Mouse (Mus musculus) CH12.LX (cell line): Measurements from ENCODE around the gene Txnip. TPM values are rescaled to one million over a fixed set of nuclear protein-coding genes. Genes with fewer than 3 reads are reported as not detected.

Source experiments
- DNase-seq: peaks from one replicate; pipeline ENCODE4 v3.0.0-alpha.2; 2013; ENCODE audit errors: extremely low read depth
- H3K27ac ChIP-seq: 2 replicates; pipeline ENCODE4 v1.5.1; 2012; ENCODE audit warnings: low read depth, mild to moderate bottlenecking, control low read depth, moderate library complexity; ENCODE audit not compliant: insufficient read depth
- H3K27me3 ChIP-seq: replicated peaks from 2 replicates; pipeline ENCODE3; 2012; ENCODE audit warnings: inconsistent platforms
- H3K36me3 ChIP-seq, 2 experiments: replicated peaks in 1 of 2; 2 replicates each; pipeline versions ENCODE3 to v1.6.1; 2012; ENCODE audit warnings: inconsistent platforms in 1 of 2, low read length in 1 of 2, mild to moderate bottlenecking in 1 of 2, mixed read lengths in 1 of 2, moderate library complexity in 1 of 2; ENCODE audit not compliant: control insufficient read depth in 1 of 2, insufficient read depth in 1 of 2
- H3K4me1 ChIP-seq, 2 experiments: 2 replicates each; pipeline ENCODE4 v1.6.1; 2012; ENCODE audit warnings: inconsistent platforms in 1 of 2, moderate library complexity in 1 of 2; ENCODE audit not compliant: insufficient read depth in 2 of 2, control insufficient read depth in 1 of 2
- H3K4me2 ChIP-seq: 2 replicates; pipeline ENCODE4 v1.6.1; 2012; ENCODE audit warnings: low read depth, mild to moderate bottlenecking, control low read depth; ENCODE audit not compliant: poor library complexity, insufficient read depth, severe bottlenecking
- H3K4me3 ChIP-seq, 3 experiments: fragments of 150-350 bp in 1 of 3; sonication (generic) in 1 of 3; replicated peaks in 1 of 3; 2 replicates each; pipeline versions ENCODE3 to v1.5.1; 2011 to 2012; ENCODE audit warnings: low read depth in 2 of 3, low read length in 2 of 3, mild to moderate bottlenecking in 2 of 3, moderate library complexity in 2 of 3, control low read depth in 1 of 3, improper control_type of control experiment in 1 of 3, inconsistent platforms in 1 of 3, mixed read lengths in 1 of 3; ENCODE audit not compliant: poor library complexity in 1 of 3
- H3K79me2 ChIP-seq: replicated peaks from 2 replicates; pipeline ENCODE4 v1.6.1; 2012; ENCODE audit warnings: mild to moderate bottlenecking, moderate library complexity; ENCODE audit not compliant: control insufficient read depth, poor library complexity, insufficient read depth, severe bottlenecking; ENCODE audit errors: extremely low read depth
- H3K9ac ChIP-seq: 2 replicates; pipeline ENCODE4 v1.6.1; 2012; ENCODE audit warnings: low read depth, mild to moderate bottlenecking, control low read depth, moderate library complexity; ENCODE audit not compliant: insufficient read depth
- H3K9me3 ChIP-seq: replicated peaks from 2 replicates; pipeline ENCODE3; 2012; ENCODE audit warnings: low read length, inconsistent platforms, mixed read lengths
- BHLHE40 ChIP-seq: IDR thresholded peaks from 2 replicates; pipeline ENCODE4 v1.6.1; 2011; ENCODE audit warnings: mild to moderate bottlenecking, low read depth, low read length, improper control_type of control experiment
- CHD2 ChIP-seq: IDR thresholded peaks from 2 replicates; pipeline ENCODE4 v1.6.1; 2011; ENCODE audit warnings: low read length, improper control_type of control experiment
- ELF1 ChIP-seq: IDR thresholded peaks from 2 replicates; pipeline ENCODE4 v1.6.1; 2014; ENCODE audit warnings: low read depth, mild to moderate bottlenecking, inconsistent platforms, low read length, improper control_type of control experiment
- GABPA ChIP-seq: IDR thresholded peaks from 2 replicates; pipeline ENCODE4 v1.6.1; 2012; ENCODE audit warnings: low read depth, low read length, improper control_type of control experiment, inconsistent platforms; ENCODE audit not compliant: insufficient replicate concordance
- JUN ChIP-seq: IDR thresholded peaks from 2 replicates; pipeline ENCODE4 v1.6.1; 2011; ENCODE audit warnings: low read depth, mild to moderate bottlenecking, low read length, improper control_type of control experiment, moderate library complexity; ENCODE audit not compliant: insufficient read depth
- JUND ChIP-seq: conservative IDR thresholded peaks from 2 replicates; pipeline ENCODE4 v1.6.1; 2011; ENCODE audit warnings: low read depth, low read length, improper control_type of control experiment
- KAT2A ChIP-seq: IDR thresholded peaks from 2 replicates; pipeline ENCODE4 v1.6.1; 2012; ENCODE audit warnings: low read length, improper control_type of control experiment, inconsistent platforms; ENCODE audit not compliant: insufficient replicate concordance
- MAZ ChIP-seq: IDR thresholded peaks from 2 replicates; pipeline ENCODE4 v1.6.1; 2012; ENCODE audit warnings: low read depth, mild to moderate bottlenecking, inconsistent platforms, low read length, improper control_type of control experiment, moderate library complexity
- MEF2A ChIP-seq: IDR thresholded peaks from 2 replicates; pipeline ENCODE4 v1.6.1; 2014; ENCODE audit warnings: low read depth, mild to moderate bottlenecking, inconsistent platforms, low read length, improper control_type of control experiment, borderline replicate concordance
- MYC ChIP-seq: IDR thresholded peaks from 2 replicates; pipeline ENCODE4 v1.6.1; 2011; ENCODE audit warnings: low read depth, mild to moderate bottlenecking, improper control_type of control experiment, low read length
- POLR2A ChIP-seq: IDR thresholded peaks from 2 replicates; pipeline ENCODE4 v1.6.1; 2011; ENCODE audit warnings: low read depth, mild to moderate bottlenecking, improper control_type of control experiment, low read length
- RAD21 ChIP-seq: IDR thresholded peaks from 2 replicates; pipeline ENCODE4 v1.6.1; 2011; ENCODE audit warnings: low read depth, mild to moderate bottlenecking, low read length, improper control_type of control experiment, moderate library complexity
- RCOR1 ChIP-seq: conservative IDR thresholded peaks from 2 replicates; pipeline ENCODE4 v1.6.1; 2012; ENCODE audit warnings: low read depth, mild to moderate bottlenecking, inconsistent platforms, low read length, improper control_type of control experiment
- SIN3A ChIP-seq: IDR thresholded peaks from 2 replicates; pipeline ENCODE4 v1.6.1; 2012; ENCODE audit warnings: low read length, improper control_type of control experiment, inconsistent platforms
- ZNF384 ChIP-seq: IDR thresholded peaks from 2 replicates; pipeline ENCODE4 v1.6.1; 2012; ENCODE audit warnings: low read depth, low read length, improper control_type of control experiment, inconsistent platforms
- dilution Hi-C: fragments of 300-500 bp; cut with MboI; formaldehyde crosslinking; loops from 2 replicates; pipeline ENCODE4 v1.14.3; 2020; ENCODE audit warnings: low sequenced_read_pairs; ENCODE audit not compliant: extremely low pct_unique_long_range_greater_than_20kb, extremely low pct_ligation_motif_present
- in situ Hi-C: fragments of 300-500 bp; cut with MboI; formaldehyde crosslinking; loops from 3 replicates; pipeline ENCODE4 v1.14.3; 2019; ENCODE audit warnings: low sequenced_read_pairs, low pct_ligation_motif_present, low pct_unique_long_range_greater_than_20kb, mixed read lengths
- polyA plus RNA-seq: library from polyadenylated mRNA; unstranded; fragments of >175 nt; gene quantifications from 2 replicates; pipeline ENCODE4 v1.2.1, GENCODE M21; 2012; ENCODE audit warnings: low read depth; ENCODE audit not compliant: insufficient read length
- total RNA-seq, 2 experiments: library from RNA; depleted of rRNA; stranded (reverse); fragments of 300-350 nt in 1 of 2; fragments of >200 nt in 1 of 2; gene quantifications; 2 replicates each; pipeline ENCODE4 v1.2.3; 2012 to 2014

The Txnip gene
- total and polyA plus RNA-seq, 3 experiments: 41.8 to 220 (median 76.7) TPM

DNA sequence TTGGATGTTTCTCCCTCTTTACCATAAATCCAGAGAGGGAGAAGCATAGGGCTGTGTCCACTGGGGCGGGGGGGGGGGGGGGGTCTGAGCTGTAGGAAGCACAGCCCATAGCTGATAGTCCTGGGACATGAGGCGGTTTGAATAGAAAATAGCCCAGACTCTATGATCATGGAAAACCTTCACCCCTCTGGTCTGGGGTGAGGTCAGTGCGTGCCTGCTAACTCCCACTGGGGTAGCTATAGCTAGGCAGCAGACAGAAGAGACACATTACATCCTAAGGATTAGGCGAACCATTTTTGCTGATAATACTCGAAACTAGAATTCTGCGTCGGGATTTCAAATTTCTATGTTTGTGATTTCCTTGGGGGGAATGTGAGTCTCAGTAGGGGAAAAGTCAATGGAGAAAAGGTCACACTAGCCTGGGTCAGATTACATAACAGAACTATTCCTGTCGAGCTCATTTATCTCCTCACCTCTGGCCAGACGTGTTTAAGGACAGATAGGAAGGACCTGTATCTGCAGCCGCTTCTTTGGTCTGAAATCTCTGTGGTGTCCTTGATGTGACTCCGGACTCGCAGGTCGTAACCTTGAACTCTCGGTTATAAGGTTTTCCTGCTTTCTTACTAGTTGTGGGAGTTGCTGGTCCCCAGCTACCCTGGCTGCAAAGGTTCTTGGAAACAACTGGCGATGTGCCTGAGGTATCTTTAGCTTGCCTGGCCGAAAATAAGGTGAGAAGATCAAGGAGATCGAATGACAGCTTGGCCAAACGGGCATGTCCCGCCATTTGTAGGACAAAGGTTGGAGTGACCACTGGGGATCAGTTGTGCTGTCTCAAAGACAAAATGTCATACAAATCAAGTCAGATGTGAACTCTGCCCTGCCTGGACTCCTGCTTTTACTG, 16.1 kb downstream of the Txnip start:
- dilution Hi-C loops (no loop called here), in situ Hi-C loops (no loop called here)
- H3K27ac ChIP-seq: no peak overlapping the region
- H3K4me2 ChIP-seq: no peak overlapping the region
- no peaks in the 10 kb centered on the region for H3K79me2 ChIP-seq
- no peak overlapping the region for H3K9ac ChIP-seq
- no peak overlapping the region for H3K4me3 ChIP-seq
- H3K4me1 ChIP-seq: peaks cover 12 to 49% of the 10 kb centered on the region in 2 experiments
- TF ChIP-seq CHD2 (no peak), MYC (no peak), GABPA (no peak), JUND (no peak), JUN (no peak), KAT2A (no peak), POLR2A (no peak), ZNF384 (no peak), SIN3A (no peak), MEF2A (no peak), ELF1 (no peak), RAD21 (no peak), RCOR1 (no peak)
- H3K36me3 ChIP-seq: peaks cover 0 to 4% of the 10 kb centered on the region in 2 experiments
- no peaks in the 10 kb centered on the region for H3K9me3 ChIP-seq
- no peaks in the 10 kb centered on the region for H3K27me3 ChIP-seq
- DNase-seq: no peak

DNA sequence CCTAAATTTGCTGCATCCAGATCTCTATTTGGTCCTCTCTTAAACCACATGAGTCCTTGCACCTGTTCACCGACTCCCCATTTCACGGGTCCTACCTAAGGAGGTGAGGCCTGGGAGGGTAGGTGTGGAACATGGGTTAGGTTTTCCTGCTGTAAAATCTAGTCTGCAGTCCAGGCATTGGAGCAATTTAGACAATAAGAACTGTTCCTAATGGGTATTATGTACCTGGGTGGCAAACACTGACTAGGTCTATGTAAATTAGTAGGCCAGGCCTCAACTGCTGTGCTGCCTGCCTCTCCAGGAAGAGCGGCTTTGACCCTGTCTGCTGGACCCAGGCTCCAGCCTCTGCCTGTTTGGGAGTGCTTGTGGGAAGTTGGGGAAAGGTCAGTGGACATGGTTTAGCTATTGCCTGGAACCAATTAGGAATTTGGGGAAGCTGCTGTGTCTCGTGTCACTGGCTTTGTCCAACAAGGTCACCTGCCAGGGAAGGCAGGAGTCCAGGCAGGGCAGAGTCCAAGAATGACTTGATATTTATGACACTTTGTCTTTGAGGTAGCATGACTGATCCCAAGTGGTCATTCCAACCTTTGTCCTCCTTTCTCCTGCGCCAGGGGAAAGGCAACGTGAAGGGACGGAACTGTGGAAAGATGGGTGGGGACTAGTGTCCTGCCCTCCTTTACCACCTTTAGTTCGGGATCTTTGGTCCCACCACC, 17.7 kb downstream of the Txnip start:
- peak; percentile 31; the same call in 1 of the 2 replicates for TF ChIP-seq ELF1
- no peak for TF ChIP-seq BHLHE40
- TF ChIP-seq MAZ: no peak
- in situ Hi-C loops (no loop called here), dilution Hi-C loops (no loop called here)
- Histone ChIP-seq H3K4me1 (peaks cover 13 to 50% of the 10 kb centered on the region in 2 experiments), H3K79me2 (no peaks in the 10 kb centered on the region), H3K4me2 (peak overlapping the region; percentile 67; the same call in 1 of the 2 replicates), H3K27ac (no peak overlapping the region), H3K9me3 (no peaks in the 10 kb centered on the region), H3K36me3 (peaks cover 0 to 5% of the 10 kb centered on the region in 2 experiments), H3K27me3 (no peaks in the 10 kb centered on the region), H3K4me3 (peak overlapping the region in 2 of 3 experiments; percentile 4 to 52), H3K9ac (peak overlapping the region; percentile 95)
- DNase-seq: no peak
